Mouse (Mus musculus) kidney, postnatal 4 days (tissue): ENCODE data around the gene Prm3.

Experiments used
- DNase-seq, 2 experiments: peaks; one replicate each; pipeline ENCODE4 v3.0.0; 2021; ENCODE audit warnings: mixed read lengths in 2 of 2

The Prm3 gene

GRCm38 (mm10) chr16:10788866-10789265 is 1.8 kb downstream of the Prm3 start:
- no peak for DNase-seq

DNA sequence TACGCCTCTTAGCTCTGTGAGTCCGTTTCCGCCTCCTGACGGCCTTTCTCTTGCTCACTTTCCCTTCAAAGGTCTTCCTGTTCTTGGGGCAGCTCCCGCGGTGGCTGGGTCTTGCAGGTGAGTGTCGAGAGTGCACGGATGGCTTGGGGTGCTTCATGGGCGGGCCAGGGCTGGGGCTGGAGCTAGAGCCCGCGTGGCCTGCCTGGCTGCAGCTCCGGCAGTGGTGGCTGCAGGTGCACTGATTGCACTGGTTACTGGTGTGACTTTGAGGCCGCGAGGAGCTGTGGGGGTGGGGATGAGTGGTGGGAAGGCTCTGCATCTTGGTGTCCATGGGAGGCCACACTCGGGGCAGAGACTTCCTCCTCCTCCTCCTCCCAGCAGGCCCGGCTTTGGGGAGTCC is 2.4 kb downstream of the Prm3 start, which contains the start of gene Tnp2:
TSS of gene Tnp2 (minus strand) at position 390 of the 400 bp plus-strand sequence.
- peak in 1 of 2 experiments; percentile 28 for DNase-seq

DNA sequence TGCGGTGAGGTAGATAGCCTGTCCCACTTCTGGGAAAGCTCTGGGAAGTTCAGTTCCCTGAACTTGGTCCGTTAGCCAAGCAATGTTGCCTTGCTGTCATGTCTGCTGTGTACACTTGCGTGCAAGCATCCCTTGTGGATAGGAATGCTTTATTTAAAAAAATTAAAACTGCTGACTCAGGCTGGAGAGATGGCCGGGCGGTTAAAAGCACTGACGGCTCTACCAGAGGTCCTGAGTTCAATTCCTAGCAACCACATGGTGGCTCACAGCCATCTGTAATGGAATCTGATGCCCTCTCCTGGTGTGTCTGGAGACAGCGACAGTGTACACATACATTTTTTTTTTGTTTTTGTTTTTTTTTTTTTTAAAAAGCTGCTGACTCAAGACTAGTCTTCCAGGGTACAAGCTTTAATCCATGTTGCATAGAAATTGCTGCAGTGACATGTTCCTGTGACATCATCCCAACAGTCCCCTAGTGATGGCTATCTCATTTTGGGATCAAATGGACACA is 3.1 kb downstream of the Prm3 start:
- no peak for DNase-seq

- DNase-seq: no peak
These were observed 3.7 kb downstream of the Prm3 start for GRCm38 (mm10) chr16:10786782-10787547.

DNA sequence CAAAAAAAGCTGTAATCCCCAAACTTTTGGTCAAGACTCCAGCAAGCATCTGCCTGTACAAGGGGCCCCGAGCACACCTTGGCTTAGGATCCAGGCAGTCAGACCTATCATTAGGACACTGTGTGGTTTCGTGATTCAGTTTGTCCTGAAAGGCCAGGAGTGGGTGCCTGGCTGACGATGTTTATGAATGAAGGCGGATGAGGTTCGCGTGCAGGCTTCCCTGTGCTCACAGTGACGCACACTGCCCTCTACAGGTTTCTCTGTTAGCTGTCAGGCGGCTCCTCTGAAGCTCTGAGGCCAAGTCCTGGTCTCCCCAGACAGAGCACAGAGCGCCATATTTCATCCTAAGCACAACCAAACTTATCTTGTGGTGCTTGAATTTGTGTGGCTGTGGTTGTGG is 4.4 kb downstream of the Prm3 start:
- DNase-seq: peak; percentile 85 to 92

- peak; percentile 94 to 97 for DNase-seq
These were observed 5.1 kb downstream of the Prm3 start, which contains the start of gene Socs1 for GRCm38 (mm10) chr16:10785371-10786231. Socs1 (minus strand) TSS chr16:10785536.

DNA sequence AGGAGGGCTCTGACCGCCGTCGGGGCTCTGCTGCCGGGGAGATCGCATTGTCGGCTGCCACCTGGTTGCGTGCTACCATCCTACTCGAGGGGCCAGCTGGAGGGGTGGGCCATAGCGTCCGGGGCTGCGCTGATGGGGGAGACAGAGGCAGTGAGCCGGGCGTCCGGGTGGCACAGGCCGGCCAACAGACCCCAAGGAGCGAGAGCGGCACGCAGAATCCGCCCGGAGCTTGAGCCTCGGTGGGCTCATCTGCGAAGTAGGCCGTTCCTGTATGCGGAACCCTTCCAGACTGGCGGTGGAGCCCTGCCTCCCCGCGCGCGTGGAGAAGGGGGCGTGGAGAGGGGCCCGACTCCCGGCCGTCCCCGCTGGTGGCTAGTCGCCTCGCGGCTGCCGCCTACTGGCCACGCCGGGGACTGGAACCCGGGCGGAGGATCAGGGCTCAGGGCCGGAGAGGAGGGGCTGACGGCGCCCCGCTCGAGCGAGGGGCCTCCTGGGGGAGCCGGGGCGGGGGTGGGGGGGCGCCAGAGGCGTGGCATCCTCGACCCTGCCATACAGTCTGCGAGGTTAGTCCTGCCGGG is 5.8 kb downstream of the Prm3 start:
- peak; percentile 97 for DNase-seq

GRCm38 (mm10) chr16:10783883-10784792 is 6.6 kb downstream of the Prm3 start:
- DNase-seq: peak; percentile 64 to 78

DNA sequence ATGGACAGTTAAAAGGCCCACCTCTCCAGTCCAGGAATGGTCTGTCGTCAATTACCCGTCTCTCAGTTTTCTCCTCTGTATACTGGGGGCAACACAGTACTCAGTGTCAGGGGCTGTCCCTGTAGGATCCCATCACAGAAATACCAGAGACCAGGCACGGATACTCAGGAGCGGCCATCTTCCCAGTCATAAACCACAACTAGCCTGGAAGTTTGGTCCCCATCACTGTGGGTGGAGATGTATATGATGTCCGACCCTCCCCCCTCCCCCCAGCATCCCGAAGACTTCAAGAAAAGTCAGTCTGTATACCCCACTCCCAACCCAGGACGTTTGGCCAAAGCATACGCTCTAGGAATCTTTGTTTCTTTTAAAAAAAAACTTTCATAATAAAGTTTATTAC is 7.3 kb downstream of the Prm3 start:
- no peak for DNase-seq

- no peak for DNase-seq
These were observed 7.6 kb downstream of the Prm3 start for GRCm38 (mm10) chr16:10783152-10783434.

DNA sequence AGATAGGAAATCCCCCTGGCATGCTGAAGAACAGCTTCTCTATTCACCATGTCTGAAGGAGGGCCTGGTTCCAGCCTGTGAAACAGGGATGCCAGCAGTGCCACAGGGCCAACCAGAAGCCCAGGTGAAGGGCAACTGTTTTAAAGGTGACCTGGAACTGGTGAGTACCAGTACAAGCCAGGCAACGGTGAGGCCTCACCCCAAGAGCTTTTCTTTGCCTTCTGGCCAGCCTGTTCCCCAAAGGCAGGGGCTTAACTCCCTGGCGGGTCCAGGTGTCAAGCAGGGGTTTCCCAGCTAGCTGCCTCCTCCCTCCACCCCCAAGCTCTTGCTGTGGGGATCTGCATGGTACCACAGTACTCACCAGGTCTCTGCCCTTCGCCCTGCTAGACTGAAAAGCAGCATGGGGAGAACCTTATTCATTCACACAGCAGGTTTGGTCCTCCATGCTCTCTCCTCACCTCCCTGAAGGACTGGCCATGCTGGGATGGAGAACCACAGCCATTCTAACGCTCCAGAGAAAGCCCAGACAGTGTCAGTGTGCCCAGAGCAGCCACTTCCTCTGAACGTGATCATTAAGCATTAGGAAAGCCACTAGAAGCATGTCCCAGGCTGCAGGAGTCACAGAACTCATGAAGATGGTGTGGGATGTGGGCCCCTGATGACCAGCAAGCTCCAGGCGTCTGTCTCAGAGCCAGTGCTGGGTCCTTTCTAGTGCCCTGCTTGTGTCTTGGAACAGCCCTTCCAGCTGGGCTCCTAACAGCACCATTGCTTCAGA is 8.2 kb downstream of the Prm3 start:
- no peak for DNase-seq

DNA sequence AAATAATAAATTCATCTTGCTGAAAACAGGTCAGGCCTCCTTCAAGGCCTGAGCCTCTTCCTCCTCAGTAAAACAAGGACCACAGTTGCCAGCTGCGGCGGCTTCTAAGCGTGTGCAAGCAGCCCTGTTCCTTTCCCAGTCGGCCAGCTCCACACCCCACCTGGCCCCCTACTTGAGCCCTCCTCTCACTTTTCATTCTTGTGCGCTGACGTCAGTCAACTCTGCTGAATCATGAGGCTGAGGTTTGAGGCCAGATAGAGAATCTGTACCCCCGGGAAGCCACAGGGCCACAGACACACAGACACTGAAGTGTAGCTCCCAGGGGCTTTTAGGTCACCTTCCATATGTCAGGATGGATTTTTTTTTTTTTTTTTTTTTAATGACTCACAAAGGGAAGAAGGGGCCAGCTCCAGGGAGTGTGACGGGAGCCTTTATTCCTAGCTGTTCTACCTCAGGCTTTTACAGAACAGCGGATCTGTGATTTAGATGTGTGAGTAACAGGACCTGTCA is 8.8 kb downstream of the Prm3 start:
- peak in 1 of 2 experiments; percentile 33 for DNase-seq

GRCm38 (mm10) chr16:10780631-10781120 is 10.0 kb downstream of the Prm3 start:
- DNase-seq: no peak

- no peak for DNase-seq
These were observed 13.0 kb downstream of the Prm3 start for GRCm38 (mm10) chr16:10777579-10778160.

GRCm38 (mm10) chr16:10776322-10776721 is 14.4 kb downstream of the Prm3 start:
- DNase-seq: no peak

DNA sequence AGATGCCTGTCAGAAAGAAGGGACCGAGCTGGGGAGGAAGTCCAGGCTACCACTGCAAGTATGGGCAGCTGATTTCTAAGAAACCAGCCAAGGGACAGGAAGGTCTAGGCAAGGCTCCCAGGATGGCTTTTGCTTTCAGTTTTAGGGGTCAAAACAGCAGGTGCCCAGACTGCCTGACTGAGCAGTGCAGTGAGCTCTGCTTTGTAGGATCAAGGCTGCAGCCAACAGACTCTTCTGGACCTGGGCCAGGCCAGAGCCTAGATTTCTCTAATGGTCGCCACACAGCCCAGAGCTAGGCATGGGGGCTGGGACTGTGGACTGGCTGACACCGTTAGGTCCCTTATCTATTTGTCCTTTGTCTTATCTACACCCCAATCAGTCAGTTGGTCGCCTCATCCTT is 16.0 kb downstream of the Prm3 start:
- no peak for DNase-seq

- no peak for DNase-seq
These were observed 17.2 kb downstream of the Prm3 start for GRCm38 (mm10) chr16:10773543-10773942.

DNA sequence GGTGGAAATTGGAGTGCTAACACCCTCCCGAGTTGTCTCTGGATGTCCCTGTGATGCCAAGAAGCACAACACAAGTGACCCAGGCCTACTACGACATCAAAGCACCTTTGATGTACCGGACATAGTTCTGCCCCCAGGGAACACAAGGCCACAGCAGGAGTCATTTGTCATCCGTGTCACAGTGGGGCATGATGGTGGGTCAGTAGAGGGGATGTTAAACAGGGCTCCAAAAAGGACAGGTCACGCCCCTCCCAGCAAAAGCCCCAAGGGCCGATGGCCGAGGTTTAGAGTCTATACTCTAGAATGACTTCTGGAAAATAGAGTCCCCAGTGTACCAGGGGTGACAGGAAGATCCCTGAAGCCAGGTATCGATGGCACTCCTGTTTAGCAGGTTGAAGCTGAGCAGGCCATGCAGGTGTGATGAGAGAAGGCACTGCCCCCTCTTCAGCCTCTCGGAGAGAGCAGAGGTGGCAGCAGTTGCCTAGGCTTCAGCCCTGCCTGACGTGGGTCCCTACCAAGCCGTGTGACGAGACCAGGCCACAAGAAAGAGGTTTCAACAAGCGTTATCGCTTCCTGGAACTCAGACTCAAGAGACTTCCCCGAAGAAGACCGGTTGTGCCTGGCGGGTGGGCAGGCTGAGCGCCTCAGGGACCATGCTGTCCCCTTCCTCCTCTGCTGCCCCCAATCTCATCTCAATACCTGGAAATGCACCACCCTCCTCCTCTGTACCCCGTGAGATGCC is 18.8 kb downstream of the Prm3 start:
- DNase-seq: no peak

DNA sequence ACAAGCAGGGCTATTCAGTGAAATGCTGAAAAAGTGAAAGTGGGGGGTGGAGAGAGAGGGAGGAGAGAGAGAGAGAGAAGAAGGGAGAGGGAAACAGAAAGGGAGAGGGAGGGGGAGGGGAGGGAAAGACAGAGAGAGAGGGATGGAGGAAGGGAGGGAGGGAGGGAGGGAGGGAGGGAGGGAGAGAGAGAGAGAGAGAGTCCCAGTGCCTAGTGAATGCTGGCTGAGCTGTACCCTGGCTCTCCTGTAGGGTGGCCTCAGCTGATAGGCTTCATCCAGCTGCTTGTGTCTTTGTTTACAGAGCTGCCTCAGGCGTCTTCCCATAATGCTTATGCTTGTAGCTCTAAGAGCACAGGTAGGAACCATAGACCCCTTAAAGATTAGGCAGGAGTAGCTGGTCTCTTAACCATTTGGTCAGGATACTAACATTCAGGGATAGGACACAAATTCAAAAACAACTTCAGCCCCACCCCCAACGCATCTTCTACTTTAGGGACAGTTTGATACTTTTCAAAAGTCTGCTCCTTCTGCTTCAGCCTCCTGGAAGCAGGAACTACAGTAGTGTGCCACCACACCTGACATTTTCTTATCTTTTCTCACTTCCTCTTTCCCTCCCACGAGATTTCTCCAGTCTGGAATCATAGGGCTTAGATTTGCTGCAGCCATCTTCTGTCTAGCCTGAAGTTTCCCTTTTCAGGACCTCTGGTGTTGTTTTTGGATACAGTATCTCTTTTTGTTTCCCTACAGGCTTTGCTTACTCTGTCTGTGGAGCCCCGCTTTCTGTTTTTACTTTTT is 20.0 kb downstream of the Prm3 start:
- DNase-seq: peak in 1 of 2 experiments; percentile 40
